Mouse (Mus musculus): ENCODE measurements at regions not wholly inside any gene's neighbourhood (a gene's known extent, or its start where the extent isn't known, plus 50 kb on each side); places are given as distances from the start of the nearest gene placed in this dataset.
A peak's percentile ranks its signal among the peaks of the same experiment; 100 is the strongest.

DNA sequence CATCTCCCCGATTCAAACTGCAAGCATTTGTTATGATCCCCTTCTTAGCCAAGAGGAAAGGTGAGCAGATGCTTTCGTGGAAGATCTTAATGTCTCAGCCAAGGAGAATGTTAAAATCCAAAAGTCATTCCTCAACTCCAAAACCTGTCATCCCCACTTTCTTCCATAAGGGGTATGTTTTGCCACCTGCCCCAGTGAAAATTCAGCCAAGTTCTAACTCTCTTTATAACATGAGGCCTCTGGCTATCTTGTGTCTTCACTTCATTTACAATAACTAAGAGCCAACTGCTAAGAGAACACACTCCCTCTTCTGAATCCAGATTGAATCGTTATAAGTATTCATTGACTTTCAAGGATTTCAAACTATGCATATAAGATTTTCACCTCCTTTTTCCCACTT, 246.7 kb upstream of the Adam34 start:
- H3K9ac ChIP-seq, result no peak overlapping the region
- H3K4me2 ChIP-seq, result no peak overlapping the region
- no peak for ATAC-seq
- 59% methylated on average over 3 of the region's 3 CpGs for whole genome bisulfite sequencing (ENCODE audit: insufficient replicate concordance)
- no peaks in the 10 kb centered on the region for H3K36me3 ChIP-seq
- H3K4me1 ChIP-seq, result no peaks in the 10 kb centered on the region
- H3K27me3 ChIP-seq (replicated peaks), result no peaks in the 10 kb centered on the region
- H3K9me3 ChIP-seq (replicated peaks), result no peaks in the 10 kb centered on the region
- H3K27ac ChIP-seq, result no peak overlapping the region
- H3K4me3 ChIP-seq, result no peak overlapping the region

DNA sequence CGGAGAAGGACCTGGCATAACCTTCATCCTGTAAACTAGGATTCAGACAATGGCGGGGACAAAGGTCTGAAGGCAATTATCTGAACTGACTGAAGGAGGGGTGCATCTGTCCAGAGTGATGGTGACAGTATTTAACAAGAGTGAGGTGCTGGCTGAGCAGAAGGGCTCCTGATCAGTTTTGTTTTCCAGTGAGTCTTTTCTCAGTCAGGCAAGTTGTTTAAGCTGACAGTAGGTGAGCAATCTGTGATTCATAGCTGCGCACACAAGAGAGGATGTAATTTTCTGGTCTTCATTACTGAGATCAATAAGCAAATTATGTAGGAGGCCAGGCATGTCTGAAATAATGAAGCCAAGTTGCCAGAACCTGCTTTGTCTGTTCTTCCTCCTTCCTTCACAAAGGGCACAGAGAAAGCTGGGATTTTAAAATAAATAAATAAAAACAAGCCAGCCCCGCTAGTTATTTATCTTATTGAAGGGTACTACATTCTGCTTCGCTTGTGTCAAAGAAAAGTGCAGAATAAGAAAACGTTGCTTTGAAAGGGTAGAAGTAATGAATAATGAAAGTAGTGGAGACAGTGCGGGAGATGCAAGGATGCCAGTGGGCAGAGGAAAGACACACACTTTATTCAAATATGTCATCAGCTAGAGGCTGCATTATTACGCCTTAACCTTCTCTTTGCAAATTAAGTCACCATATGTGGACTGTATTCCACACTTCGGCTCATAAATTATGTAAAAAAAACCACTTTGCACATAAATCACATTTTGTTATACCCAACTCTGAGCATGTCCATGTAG, 239.6 kb upstream of the Adam34 start:
- Histone ChIP-seq H3K4me3 (no peak overlapping the region), H3K9ac (no peak overlapping the region), H3K9me3 (replicated peaks) (no peaks in the 10 kb centered on the region), H3K27me3 (replicated peaks) (no peaks in the 10 kb centered on the region), H3K4me2 (0 out of 2 replicates have a peak overlapping the region, but pooled peaks have one; percentile 6), H3K27ac (no peak overlapping the region), H3K4me1 (no peaks in the 10 kb centered on the region), H3K36me3 (no peaks in the 10 kb centered on the region)
- 48% methylated on average over 9 of the region's 9 CpGs for WGBS (ENCODE audit: insufficient replicate concordance)
- ATAC-seq, result no peak

DNA sequence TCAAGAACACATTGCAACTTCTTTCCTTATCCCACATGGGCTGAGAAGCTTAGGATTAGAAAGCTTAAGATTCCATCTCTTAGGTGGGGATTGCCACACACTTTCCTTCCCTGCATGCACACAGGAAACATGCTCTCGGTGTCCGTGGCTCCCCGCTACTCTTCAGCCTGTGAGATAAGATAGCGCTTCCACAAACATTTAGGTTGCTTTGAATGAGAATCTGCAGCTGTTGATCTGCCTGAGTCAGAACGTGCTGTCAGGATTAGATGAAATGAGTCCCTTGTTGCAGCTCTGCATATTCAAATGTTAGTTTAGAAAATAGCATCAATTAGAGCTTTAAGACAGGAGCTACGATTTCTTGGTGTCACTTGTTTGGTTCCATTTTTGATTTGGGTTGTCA, 239.0 kb upstream of the Adam34 start:
- 3% methylated on average over 6 of the region's 6 CpGs for WGBS (ENCODE audit: insufficient replicate concordance)
- Histone ChIP-seq H3K4me2 (0 out of 2 replicates have a peak overlapping the region, but pooled peaks have one; percentile 6), H3K27ac (no peak overlapping the region), H3K36me3 (no peaks in the 10 kb centered on the region), H3K4me3 (no peak overlapping the region), H3K9ac (no peak overlapping the region), H3K9me3 (replicated peaks) (no peaks in the 10 kb centered on the region), H3K4me1 (no peaks in the 10 kb centered on the region), H3K27me3 (replicated peaks) (no peaks in the 10 kb centered on the region)
- ATAC-seq, result no peak

DNA sequence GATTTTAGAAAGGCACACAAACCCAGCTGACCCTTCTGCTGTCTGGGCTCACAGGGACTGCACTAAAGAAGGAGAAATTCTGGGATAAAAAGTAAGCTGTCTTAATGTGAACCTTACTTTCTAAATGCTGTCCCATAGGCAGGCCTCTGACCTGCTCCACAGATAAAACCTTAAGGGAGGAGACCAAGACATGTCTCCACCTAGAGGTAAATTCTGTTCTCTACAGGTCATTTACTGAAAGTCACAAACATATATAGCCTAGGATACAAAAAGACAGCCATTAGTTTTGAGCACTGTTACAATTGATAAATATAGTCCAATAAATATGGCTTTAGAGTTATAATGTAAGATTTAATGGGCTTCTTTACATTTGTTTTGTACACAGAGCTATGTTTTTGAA, 221.9 kb upstream of the Adam34 start:
- H3K36me3 ChIP-seq, result no peaks in the 10 kb centered on the region
- no peak overlapping the region for H3K27ac ChIP-seq
- no peak overlapping the region for H3K9ac ChIP-seq
- no peaks in the 10 kb centered on the region for H3K9me3 ChIP-seq (replicated peaks)
- H3K4me1 ChIP-seq, result no peaks in the 10 kb centered on the region
- H3K4me2 ChIP-seq, result no peak overlapping the region
- H3K4me3 ChIP-seq, result no peak overlapping the region
- no peaks in the 10 kb centered on the region for H3K27me3 ChIP-seq (replicated peaks)
- no peak for ATAC-seq

DNA sequence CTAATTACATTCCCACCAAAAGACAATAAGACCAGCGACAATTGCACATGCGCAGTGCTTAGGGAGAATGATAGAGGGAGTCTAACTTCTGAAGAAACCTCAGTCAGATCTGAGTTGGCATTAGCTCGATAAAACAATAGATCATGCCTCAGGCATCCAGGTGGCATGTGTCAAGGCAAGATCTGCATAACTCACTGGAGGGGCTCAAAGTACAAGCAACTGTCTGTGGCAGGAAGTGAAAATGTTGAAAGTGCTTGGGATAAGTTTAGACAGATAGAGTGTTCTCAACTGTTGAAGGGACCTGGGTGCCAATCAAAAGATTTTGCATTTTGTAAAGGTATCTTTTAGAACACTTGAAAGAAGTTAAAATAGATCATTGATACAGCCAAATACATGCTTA, 213.1 kb upstream of the Adam34 start:
- Histone ChIP-seq H3K27me3 (replicated peaks) (no peaks in the 10 kb centered on the region), H3K4me3 (no peak overlapping the region), H3K4me1 (no peaks in the 10 kb centered on the region), H3K9me3 (replicated peaks) (no peaks in the 10 kb centered on the region), H3K9ac (no peak overlapping the region), H3K4me2 (no peak overlapping the region), H3K27ac (no peak overlapping the region), H3K36me3 (no peaks in the 10 kb centered on the region)
- ATAC-seq, result no peak
- 65% methylated on average over 3 of the region's 3 CpGs for WGBS (ENCODE audit: insufficient replicate concordance)

DNA sequence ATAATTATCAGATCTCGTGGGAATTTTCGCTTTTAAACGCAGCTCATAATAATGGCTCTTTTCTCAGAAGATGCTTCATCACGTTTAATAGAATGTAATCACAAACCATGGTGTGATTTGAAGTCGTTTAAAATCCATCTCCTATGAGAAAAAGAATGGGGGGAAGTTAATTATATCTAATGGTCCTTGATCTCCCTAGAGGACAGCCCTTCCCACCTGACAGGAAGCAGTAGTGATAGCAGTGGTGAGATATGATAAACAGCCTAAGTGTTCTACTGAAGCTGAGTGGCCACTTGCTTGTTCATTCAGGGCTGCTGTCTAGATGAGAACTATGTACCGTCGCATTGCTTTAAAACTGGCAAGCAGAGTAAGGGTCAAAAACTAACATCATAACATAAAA, 211.4 kb upstream of the Adam34 start:
- no peak for ATAC-seq
- Histone ChIP-seq H3K4me1 (no peaks in the 10 kb centered on the region), H3K27me3 (replicated peaks) (no peaks in the 10 kb centered on the region), H3K4me2 (no peak overlapping the region), H3K9ac (no peak overlapping the region), H3K9me3 (replicated peaks) (no peaks in the 10 kb centered on the region), H3K27ac (no peak overlapping the region), H3K4me3 (no peak overlapping the region), H3K36me3 (no peaks in the 10 kb centered on the region)
- WGBS (ENCODE audit: insufficient replicate concordance), result 64% methylated on average over 7 of the region's 7 CpGs

DNA sequence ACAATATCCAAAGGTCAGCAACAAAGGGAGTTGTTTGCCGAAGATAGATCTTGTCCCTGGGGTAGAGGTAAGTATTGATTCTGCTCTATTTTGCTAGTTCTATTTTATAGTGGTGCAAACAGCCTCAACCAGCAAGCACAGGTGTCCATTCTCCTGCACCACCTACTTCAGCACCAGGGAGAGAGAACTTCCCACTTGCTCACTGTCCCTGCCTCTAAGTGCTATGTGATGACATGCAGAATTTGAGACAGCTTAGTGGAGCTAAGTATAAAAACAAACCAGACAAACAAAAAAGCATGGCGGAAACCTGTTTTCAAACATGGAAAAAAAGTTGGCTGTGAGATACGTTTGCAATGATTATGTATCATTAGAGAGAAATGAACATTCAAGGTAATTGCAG, 196.3 kb upstream of the Adam34 start:
- Histone ChIP-seq H3K36me3 (no peaks in the 10 kb centered on the region), H3K4me3 (no peak overlapping the region), H3K9me3 (replicated peaks) (no peaks in the 10 kb centered on the region), H3K9ac (no peak overlapping the region), H3K4me1 (no peaks in the 10 kb centered on the region), H3K27me3 (replicated peaks) (no peaks in the 10 kb centered on the region), H3K27ac (no peak overlapping the region), H3K4me2 (no peak overlapping the region)
- ATAC-seq, result no peak
- WGBS (ENCODE audit: insufficient replicate concordance), result 56% methylated on average over 3 of the region's 3 CpGs

DNA sequence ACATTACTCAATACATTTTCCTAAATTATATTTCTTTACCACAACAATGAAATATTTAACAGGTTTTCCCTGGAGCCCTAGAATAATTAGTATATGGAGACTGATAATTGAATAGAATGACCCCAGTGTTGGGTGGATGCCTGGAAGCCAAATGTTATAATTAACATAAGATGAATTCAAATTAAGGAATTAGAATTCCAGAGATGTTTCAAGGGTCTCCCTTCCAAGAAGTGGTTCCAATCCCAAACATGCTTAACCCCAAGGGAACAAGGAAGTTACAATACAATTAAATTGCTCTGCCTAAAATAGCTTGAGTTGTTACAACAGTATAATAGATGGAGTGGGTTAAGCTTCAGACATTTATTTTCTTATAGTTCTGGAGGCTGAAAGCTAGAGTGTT, 185.3 kb upstream of the Adam34 start:
- no peaks in the 10 kb centered on the region for H3K9me3 ChIP-seq (replicated peaks)
- H3K4me1 ChIP-seq, result no peaks in the 10 kb centered on the region
- H3K27me3 ChIP-seq (replicated peaks), result no peaks in the 10 kb centered on the region
- no peak overlapping the region for H3K9ac ChIP-seq
- H3K36me3 ChIP-seq, result no peaks in the 10 kb centered on the region
- no peak for ATAC-seq
- no peak overlapping the region for H3K4me2 ChIP-seq
- no peak overlapping the region for H3K4me3 ChIP-seq
- no peak overlapping the region for H3K27ac ChIP-seq

DNA sequence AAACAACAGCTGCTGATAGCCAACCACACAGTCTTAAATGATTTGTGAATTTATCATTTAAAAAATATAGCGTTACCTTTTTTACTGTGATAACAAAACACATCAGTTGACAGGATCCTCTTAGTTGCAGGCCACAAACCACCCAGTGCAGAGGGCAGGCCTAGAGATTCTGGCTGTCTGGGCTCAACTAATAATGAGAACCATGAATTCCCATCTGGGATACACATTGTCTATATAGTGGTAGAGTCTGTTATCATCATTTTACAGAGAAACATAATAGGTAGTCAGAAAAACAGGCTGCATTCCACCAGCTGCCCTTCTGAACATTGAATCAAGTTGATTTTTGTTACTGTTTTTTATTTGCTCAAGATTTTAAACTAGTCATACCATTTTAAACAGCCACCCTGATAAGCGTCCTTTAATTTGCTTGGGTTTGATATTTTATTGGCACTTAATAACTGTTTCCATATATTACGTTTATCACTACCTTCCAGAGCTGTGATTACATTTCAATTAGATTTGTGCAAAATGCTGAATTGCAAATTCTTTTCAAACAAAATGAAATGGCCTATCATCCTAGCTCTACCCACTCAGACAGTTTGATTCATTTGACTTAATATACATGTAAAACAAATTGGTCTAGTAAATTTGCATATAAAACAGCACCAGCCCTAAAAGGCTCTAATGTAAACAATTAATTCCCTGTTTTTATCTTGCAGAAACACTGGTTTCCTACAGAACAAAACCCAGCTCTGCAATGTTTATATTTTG, 144.2 kb upstream of the Adam34 start:
- no peak for ATAC-seq

More for the DNA sequence above, 144.2 kb upstream of the Adam34 start:
- Histone ChIP-seq H3K36me3 (no peaks in the 10 kb centered on the region), H3K4me3 (no peak overlapping the region), H3K9me3 (replicated peaks) (no peaks in the 10 kb centered on the region), H3K4me2 (no peak overlapping the region), H3K27me3 (replicated peaks) (no peaks in the 10 kb centered on the region), H3K9ac (no peak overlapping the region), H3K4me1 (no peaks in the 10 kb centered on the region), H3K27ac (no peak overlapping the region)
- 73% methylated on average over 3 of the region's 3 CpGs for WGBS (ENCODE audit: insufficient replicate concordance)

Measured in liver, embryonic 12.5 days (tissue).